Mouse (Mus musculus) kidney, adult 2 months (tissue): ENCODE data around the gene Krtap10-10. TPM values are rescaled to one million over a fixed set of nuclear protein-coding genes. Genes with fewer than 3 reads are reported as not detected.

ENCODE experiments used
- DNase-seq: peaks from one replicate; pipeline ENCODE4 v3.0.0; 2021
- H3K27ac ChIP-seq: fragments of 200-500 bp; 2 replicates; pipeline ENCODE4 v1.5.1; 2012; ENCODE audit warnings: low read depth, low read length, control low read depth, inconsistent platforms; ENCODE audit not compliant: insufficient read depth
- H3K27me3 ChIP-seq: fragments of 200-500 bp; replicated peaks from 2 replicates; pipeline ENCODE4 v1.6.1; 2012; ENCODE audit warnings: mild to moderate bottlenecking, moderate library complexity, low read length, inconsistent platforms; ENCODE audit not compliant: control insufficient read depth, insufficient read depth
- H3K36me3 ChIP-seq: fragments of 200-500 bp; 2 replicates; pipeline ENCODE4 v1.6.1; 2012; ENCODE audit warnings: mild to moderate bottlenecking, moderate library complexity, low read length, inconsistent platforms; ENCODE audit not compliant: control insufficient read depth, insufficient read depth
- H3K4me1 ChIP-seq: fragments of 200-500 bp; 2 replicates; pipeline ENCODE4 v1.6.1; 2011; ENCODE audit warnings: low read length; ENCODE audit not compliant: control insufficient read depth, insufficient read depth
- H3K4me3 ChIP-seq: fragments of 200-500 bp; 2 replicates; pipeline ENCODE4 v1.5.1; 2011; ENCODE audit warnings: mild to moderate bottlenecking, low read depth, low read length, control low read depth; ENCODE audit not compliant: insufficient read depth
- CTCF ChIP-seq: fragments of 200-500 bp; conservative IDR thresholded peaks from 2 replicates; pipeline ENCODE4 v1.5.1; 2011; ENCODE audit warnings: low read depth, mild to moderate bottlenecking, control low read depth, low read length, moderate library complexity, mixed read lengths; ENCODE audit not compliant: insufficient read depth, insufficient read length
- POLR2A ChIP-seq: fragments of 200-500 bp; IDR thresholded peaks from one replicate; pipeline ENCODE4 v1.6.1; 2011; ENCODE audit warnings: low read depth, low read length, control low read depth
- WGBS: fragments of 180-500 bp; shearing (Covaris S2); methylation state at CpG from one replicate; pipeline ENCODE4 v1.1.7; 2018; 5-methylcytosine and 5-hydroxymethylcytosine counted together
- polyA plus RNA-seq: library from polyadenylated mRNA; depleted of rRNA; stranded (reverse); fragments of >200 nt; gene quantifications from 2 replicates; pipeline ENCODE4 v1.2.3, GENCODE M21; 2012

Krtap10-10 gene
- polyA plus RNA-seq, 1 experiment: not detected

DNA sequence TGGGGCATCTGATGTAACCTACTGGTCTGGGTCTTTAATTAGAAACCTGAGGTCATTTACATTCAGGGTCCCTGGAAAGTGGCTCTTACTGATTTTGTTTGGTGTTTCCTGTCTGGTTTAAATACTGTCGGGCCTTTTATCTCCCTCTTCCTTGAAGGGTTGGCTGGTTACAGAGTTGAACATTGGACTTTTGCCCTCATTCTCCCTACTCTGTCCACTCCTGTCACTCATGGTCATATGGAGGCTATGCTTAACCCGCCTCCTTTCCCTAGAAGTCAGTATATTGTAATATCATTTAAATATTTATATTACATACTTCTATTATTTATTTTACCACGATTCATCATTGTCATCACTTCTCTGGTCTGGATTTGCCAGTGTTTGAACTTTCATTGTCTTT is 31.7 kb upstream of the Krtap10-10 start:
- H3K4me1 ChIP-seq: no peaks in the 10 kb centered on the region

DNA sequence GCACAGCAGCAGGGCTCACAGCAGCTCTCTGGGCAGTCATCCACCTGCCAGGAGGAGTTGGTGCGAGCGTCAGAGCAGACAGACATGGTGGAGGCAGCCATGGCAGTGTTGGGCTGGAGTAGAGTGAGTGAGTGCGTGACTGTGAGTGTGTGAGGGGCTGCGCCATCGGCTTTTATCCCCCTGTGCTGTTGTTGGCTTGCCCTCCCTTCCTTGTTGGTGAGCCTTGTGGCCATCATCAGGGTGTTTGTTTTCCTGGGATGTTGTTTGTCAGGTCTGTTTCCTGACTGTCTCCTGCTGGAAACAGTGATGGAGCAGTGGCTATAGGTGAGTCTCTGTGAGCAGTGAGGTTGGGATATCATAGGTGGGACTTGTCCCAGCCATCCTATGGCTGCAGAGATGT is 24.0 kb upstream of the Krtap10-10 start, which contains the start of gene Gm9507:
TSS of gene Gm9507 (minus strand) at position 101 of the 400 bp plus-strand sequence.
- no peak within 1 kb of the TSS for H3K27ac ChIP-seq
- H3K27me3 ChIP-seq: no peaks in the 10 kb centered on the region
- DNase-seq: no peak
- H3K36me3 ChIP-seq: no peaks in the 10 kb centered on the region
- H3K4me1 ChIP-seq: no peaks in the 10 kb centered on the region
- H3K4me3 ChIP-seq: no peak within 1 kb of the TSS
- TF ChIP-seq CTCF: no peak
- TF ChIP-seq POLR2A: no peak
- WGBS: 70% methylated on average over 5 of the region's 5 CpGs

More for the DNA sequence above, 31.7 kb upstream of the Krtap10-10 start:
- Histone ChIP-seq H3K27ac (no peak overlapping the region), H3K36me3 (no peaks in the 10 kb centered on the region), H3K4me3 (no peak overlapping the region), H3K27me3 (no peaks in the 10 kb centered on the region)
- peak; percentile 4 for DNase-seq
- no peak for TF ChIP-seq POLR2A
- TF ChIP-seq CTCF: no peak
- 59% methylated on average over 3 of the region's 3 CpGs for WGBS

DNA sequence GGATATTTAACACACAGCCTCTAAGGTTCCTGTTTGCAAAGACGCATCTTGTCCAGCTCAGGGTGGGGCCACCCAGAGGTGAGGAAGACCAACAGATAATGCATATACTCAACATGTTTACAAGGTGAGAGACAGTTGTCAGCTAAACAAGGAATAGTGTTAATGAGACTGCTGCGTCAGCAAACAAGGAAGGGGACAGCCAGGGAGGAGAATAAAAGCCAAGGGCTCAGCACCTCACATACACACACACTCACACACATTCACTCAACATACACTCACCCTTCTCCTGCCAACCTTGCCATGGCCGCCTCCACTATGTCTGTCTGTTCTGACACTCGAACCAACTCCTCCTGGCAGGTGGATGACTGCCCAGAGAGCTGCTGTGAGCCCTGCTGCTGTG is 21.4 kb upstream of the Krtap10-10 start, which contains the start of gene Gm2696:
TSS of gene Gm2696 (plus strand) at position 301 of the 400 bp plus-strand sequence.
- Histone ChIP-seq H3K36me3 (no peaks in the 10 kb centered on the region), H3K27ac (no peak within 1 kb of the TSS), H3K4me1 (no peaks in the 10 kb centered on the region), H3K4me3 (no peak within 1 kb of the TSS), H3K27me3 (no peaks in the 10 kb centered on the region)
- 63% methylated on average over 4 of the region's 4 CpGs for WGBS
- TF ChIP-seq POLR2A: no peak
- TF ChIP-seq CTCF: no peak
- no peak for DNase-seq

DNA sequence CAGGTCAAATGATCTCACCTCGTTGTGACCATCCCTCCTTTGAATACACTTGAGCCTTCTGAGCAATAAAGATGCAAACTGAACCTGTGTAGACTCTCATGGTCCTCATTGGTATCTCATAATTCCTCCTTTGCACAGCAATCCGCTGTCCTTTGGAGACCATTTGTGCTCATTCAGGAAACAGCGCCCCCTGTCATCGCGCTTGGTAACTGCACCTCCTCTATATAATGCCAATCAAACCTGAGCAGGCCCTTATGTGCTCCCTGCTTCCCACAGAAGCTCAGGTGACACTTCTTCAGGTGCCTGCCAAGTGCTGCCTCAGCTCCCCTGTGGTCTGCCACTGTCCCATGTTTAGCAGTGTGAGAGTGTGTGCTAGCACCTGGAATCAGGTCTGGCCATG is 20.2 kb upstream of the Krtap10-10 start:
- TF ChIP-seq POLR2A (no peak), CTCF (peak; percentile 68)
- DNase-seq: peak; percentile 9

DNA sequence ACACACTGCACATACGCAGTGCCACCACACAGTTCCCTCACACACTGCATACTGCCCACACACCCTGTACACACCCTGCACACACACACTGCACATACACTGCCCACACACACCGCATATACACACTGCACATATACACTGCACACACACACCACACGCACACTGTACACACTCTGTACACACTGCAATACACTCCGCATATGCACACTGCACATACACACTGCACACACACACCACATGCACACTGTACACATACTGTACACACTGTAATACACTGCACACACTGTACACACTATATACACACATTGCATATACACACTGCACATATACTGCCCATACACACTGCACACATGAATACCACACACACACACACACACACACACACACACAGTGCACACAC is 17.2 kb upstream of the Krtap10-10 start:
- no peak for DNase-seq
- H3K4me1 ChIP-seq: no peaks in the 10 kb centered on the region
- 94% methylated on average over 4 of the region's 4 CpGs for WGBS
- H3K27me3 ChIP-seq: no peaks in the 10 kb centered on the region
- no peak overlapping the region for H3K27ac ChIP-seq
- no peaks in the 10 kb centered on the region for H3K36me3 ChIP-seq
- TF ChIP-seq POLR2A: no peak
- no peak for TF ChIP-seq CTCF
- no peak overlapping the region for H3K4me3 ChIP-seq

More for the DNA sequence above, 20.2 kb upstream of the Krtap10-10 start:
- Histone ChIP-seq H3K4me3 (no peak overlapping the region), H3K4me1 (no peaks in the 10 kb centered on the region), H3K27ac (no peak overlapping the region), H3K27me3 (no peaks in the 10 kb centered on the region), H3K36me3 (no peaks in the 10 kb centered on the region)
- 32% methylated on average over 5 of the region's 5 CpGs for WGBS

DNA sequence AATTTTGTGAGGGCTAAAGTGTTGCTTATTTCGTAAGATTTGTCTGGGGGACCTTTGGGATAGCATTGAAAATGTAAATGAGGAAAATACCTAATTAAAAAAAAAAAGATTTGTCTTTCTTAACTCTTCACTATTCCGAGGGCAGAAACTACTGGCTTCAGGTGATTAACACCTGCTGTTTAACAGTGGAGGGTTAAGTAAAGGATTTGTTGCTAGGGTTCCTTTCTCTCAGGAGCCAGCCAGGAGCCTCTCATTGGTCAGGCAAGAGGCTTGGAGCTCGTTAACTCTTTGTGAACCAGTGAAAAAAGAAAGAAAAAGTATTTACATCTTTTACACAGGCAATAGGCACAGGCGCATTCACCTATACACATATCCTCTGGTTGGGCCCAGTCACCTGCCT is 16.5 kb upstream of the Krtap10-10 start:
- Histone ChIP-seq H3K4me3 (no peak overlapping the region), H3K27me3 (no peaks in the 10 kb centered on the region), H3K36me3 (no peaks in the 10 kb centered on the region), H3K27ac (no peak overlapping the region), H3K4me1 (no peaks in the 10 kb centered on the region)
- 50% methylated on average over 4 of the region's 4 CpGs for WGBS
- TF ChIP-seq POLR2A (no peak), CTCF (no peak)
- DNase-seq: no peak

DNA sequence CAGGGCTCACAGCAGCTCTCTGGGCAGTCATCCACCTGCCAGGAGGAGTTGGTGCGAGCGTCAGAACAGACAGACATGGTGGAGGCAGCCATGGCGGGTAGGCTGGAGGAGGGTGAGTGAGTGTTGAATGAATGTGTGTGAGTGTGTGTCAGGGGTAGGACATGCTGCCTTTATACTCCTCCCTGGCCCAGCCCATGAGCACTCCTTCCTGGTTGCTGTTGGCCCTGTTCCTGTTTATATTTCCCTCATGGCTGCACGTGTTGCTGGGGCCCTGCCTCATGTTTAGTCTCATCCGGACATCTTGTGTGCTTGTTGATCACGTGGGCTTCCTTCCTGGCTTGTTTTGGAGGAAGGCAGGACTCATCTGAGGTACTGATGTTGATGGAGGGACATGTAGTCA is 8.8 kb upstream of the Krtap10-10 start, which contains the start of gene Krtap10-4:
TSS of gene Krtap10-4 (minus strand) at position 145 of the 400 bp plus-strand sequence.
- TF ChIP-seq POLR2A (no peak), CTCF (no peak)
- DNase-seq: no peak
- WGBS: 56% methylated on average over 6 of the region's 6 CpGs
- Histone ChIP-seq H3K4me3 (no peak within 1 kb of the TSS), H3K4me1 (no peaks in the 10 kb centered on the region), H3K27ac (no peak within 1 kb of the TSS), H3K27me3 (no peaks in the 10 kb centered on the region), H3K36me3 (no peaks in the 10 kb centered on the region)
